29 mouse cellular contexts compared by ENCODE assay signal in the genomic region with DNA sequence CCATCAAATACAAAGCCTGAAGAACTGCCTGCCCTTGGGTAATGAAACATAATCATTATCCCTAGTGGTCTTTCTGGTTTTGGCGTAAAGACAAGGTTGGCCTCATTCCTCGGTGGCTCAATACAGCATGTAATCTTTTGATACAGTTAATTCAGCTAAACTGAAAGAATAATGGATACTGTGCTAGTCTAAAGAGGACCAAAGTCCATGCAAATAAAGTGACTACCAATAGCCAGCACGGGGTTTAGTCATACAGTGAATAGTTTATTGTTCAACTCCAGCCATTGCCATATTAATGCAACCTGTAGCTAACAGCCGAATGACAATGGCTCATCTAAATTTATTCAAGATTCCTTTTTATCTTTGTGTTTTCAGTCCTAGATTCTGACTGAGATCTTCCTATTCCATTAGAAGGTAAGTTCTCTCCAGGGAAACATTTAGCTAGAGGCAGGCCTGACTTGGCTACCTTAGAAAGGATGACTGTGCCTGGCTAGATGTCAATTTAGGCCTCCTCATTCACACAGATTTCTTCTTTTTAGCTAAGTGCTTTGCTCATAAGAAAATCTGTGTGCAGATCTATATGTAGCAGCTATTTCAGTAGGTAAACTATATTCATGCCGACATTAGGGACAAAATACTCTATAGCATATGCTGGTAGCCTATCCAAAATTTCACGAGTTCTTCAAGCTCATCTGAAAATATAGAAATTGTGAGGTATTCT.
DNase-seq lines count a peak whose midpoint lies in the region; ATAC-seq lines count a peak whose summit lies in the region.
"Had no signal": no experiment of that assay in that cellular context is flagged by ENCODE, and none has a peak within 500 bp of the region (broad histone marks: within the 10 kb centered on the region; RNA-seq: fewer than 3 reads in every experiment).

No protein-coding gene starts in this region.

- DNase-seq in frontal cortex, postnatal 10 days (ENCODE audit: low spot score in 2 of 2), result no peak
- DNase-seq in midbrain, embryonic 14.5 days, result peak; percentile 12
- DNase-seq in midbrain, embryonic 11.5 days (ENCODE audit: low spot score, missing footprints), result no peak
- DNase-seq in lung, postnatal 36 days, result no peak
- DNase-seq: adrenal gland, adult 8-10 months; cerebellum, adult 11 months; cerebellum, adult 9-10 months; cerebellum, postnatal 36 days; forebrain, postnatal 0 days; gastrocnemius, postnatal 36 days; heart, adult 2 months; kidney, adult 9 months; kidney, postnatal 14 days; liver, postnatal 0 days; right cerebral cortex, postnatal 25 days; thymus, adult 2 months; thymus, postnatal 36 days had no signal

- no peaks in the 10 kb centered on the region for H3K36me3 ChIP-seq in midbrain, embryonic 14.5 days (ENCODE audit: control insufficient read depth, insufficient read depth, low read length)
- H3K36me3 ChIP-seq in midbrain, embryonic 11.5 days (ENCODE audit: control insufficient read depth, insufficient read depth, low read length), result no peaks in the 10 kb centered on the region
- H3K36me3 ChIP-seq in stomach, embryonic 15.5 days, result no peaks in the 10 kb centered on the region
- no peaks in the 10 kb centered on the region for H3K36me3 ChIP-seq in kidney, embryonic 15.5 days
- H3K36me3 ChIP-seq: heart, embryonic 12.5 days; limb, embryonic 13.5 days; liver, embryonic 12.5 days had no signal

- H3K4me2 ChIP-seq in midbrain, embryonic 14.5 days (ENCODE audit: low read length), result no peak overlapping the region
- no peak overlapping the region for H3K4me2 ChIP-seq in midbrain, embryonic 11.5 days
- no peak overlapping the region for H3K4me2 ChIP-seq in stomach, embryonic 15.5 days
- H3K4me2 ChIP-seq in kidney, embryonic 15.5 days, result no peak overlapping the region
- H3K4me2 ChIP-seq: heart, embryonic 12.5 days; hindbrain, embryonic 14.5 days; limb, embryonic 13.5 days; liver, embryonic 12.5 days had no signal

- H3K9ac ChIP-seq in midbrain, embryonic 14.5 days (replicated peaks; ENCODE audit: low read length), result no peak overlapping the region
- no peak overlapping the region for H3K9ac ChIP-seq in midbrain, embryonic 11.5 days (ENCODE audit: low read length)
- no peak overlapping the region for H3K9ac ChIP-seq in stomach, embryonic 15.5 days
- no peak overlapping the region for H3K9ac ChIP-seq in kidney, embryonic 15.5 days
- H3K9ac ChIP-seq: forebrain, postnatal 0 days; heart, embryonic 12.5 days; hindbrain, embryonic 14.5 days; limb, embryonic 13.5 days; liver, embryonic 12.5 days; liver, postnatal 0 days had no signal

- 54% methylated on average over 6 of the region's 6 CpGs for WGBS in midbrain, embryonic 14.5 days
- WGBS in midbrain, embryonic 11.5 days, result 86% methylated on average over 6 of the region's 6 CpGs
- WGBS in stomach, embryonic 15.5 days, result 78% methylated on average over 6 of the region's 6 CpGs
- WGBS in kidney, embryonic 15.5 days, result 92% methylated on average over 6 of the region's 6 CpGs

- no peak overlapping the region for H3K4me3 ChIP-seq in midbrain, embryonic 14.5 days (replicated peaks; ENCODE audit: low read depth, low read length)
- H3K4me3 ChIP-seq in midbrain, embryonic 11.5 days (ENCODE audit: low read depth, low read length), result no peak overlapping the region
- no peak overlapping the region for H3K4me3 ChIP-seq in stomach, embryonic 15.5 days (replicated peaks)
- no peak overlapping the region for H3K4me3 ChIP-seq in kidney, embryonic 15.5 days (replicated peaks)
- H3K4me3 ChIP-seq: heart, adult 2 months; heart, embryonic 12.5 days; left cerebral cortex, adult 2 months; limb, embryonic 13.5 days; liver, embryonic 12.5 days had no signal

- H3K9me3 ChIP-seq in midbrain, embryonic 14.5 days (ENCODE audit: control insufficient read depth, low read length), result no peaks in the 10 kb centered on the region
- no peaks in the 10 kb centered on the region for H3K9me3 ChIP-seq in midbrain, embryonic 11.5 days (ENCODE audit: control insufficient read depth, low read length)
- H3K9me3 ChIP-seq in stomach, embryonic 15.5 days, result no peaks in the 10 kb centered on the region
- H3K9me3 ChIP-seq in kidney, embryonic 15.5 days (replicated peaks), result no peaks in the 10 kb centered on the region
- H3K9me3 ChIP-seq: heart, embryonic 12.5 days; limb, embryonic 13.5 days; liver, embryonic 12.5 days had no signal

- ATAC-seq in frontal cortex, adult (ENCODE audit: low TSS enrichment), result peak; percentile 60
- no peak for ATAC-seq in midbrain, embryonic 14.5 days (ENCODE audit: low FRiP score, low TSS enrichment)
- no peak for ATAC-seq in midbrain, embryonic 11.5 days (ENCODE audit: low FRiP score)
- ATAC-seq in stomach, embryonic 15.5 days (ENCODE audit: insufficient read depth, low FRiP score, low read depth), result peak; percentile 48; the same call in 1 of the 2 replicates
- no peak for ATAC-seq in kidney, embryonic 15.5 days (replicated peaks; ENCODE audit: low FRiP score)
- ATAC-seq: activated CD4-positive, CD25-positive, alpha-beta regulatory T cell, adult 4 months; CD4-positive, CD25-positive, alpha-beta regulatory T cell, adult 4 months; forebrain, postnatal 0 days; liver, embryonic 12.5 days; liver, postnatal 0 days; lung, postnatal 0 days; midbrain, embryonic 16.5 days had no signal

- H3K4me1 ChIP-seq in midbrain, embryonic 14.5 days (ENCODE audit: control insufficient read depth, insufficient read depth, low read length), result no peaks in the 10 kb centered on the region
- H3K4me1 ChIP-seq in midbrain, embryonic 11.5 days (ENCODE audit: control insufficient read depth, insufficient read depth, low read length), result no peaks in the 10 kb centered on the region
- H3K4me1 ChIP-seq in stomach, embryonic 15.5 days, result no peaks in the 10 kb centered on the region
- no peaks in the 10 kb centered on the region for H3K4me1 ChIP-seq in kidney, embryonic 15.5 days
- H3K4me1 ChIP-seq: heart, embryonic 12.5 days; limb, embryonic 13.5 days; liver, embryonic 12.5 days had no signal

- H3K27me3 ChIP-seq in midbrain, embryonic 14.5 days (ENCODE audit: control insufficient read depth, insufficient read depth, low read length), result no peaks in the 10 kb centered on the region
- no peaks in the 10 kb centered on the region for H3K27me3 ChIP-seq in midbrain, embryonic 11.5 days (ENCODE audit: control insufficient read depth, insufficient read depth, low read length)
- no peaks in the 10 kb centered on the region for H3K27me3 ChIP-seq in stomach, embryonic 15.5 days (replicated peaks)
- H3K27me3 ChIP-seq in kidney, embryonic 15.5 days, result no peaks in the 10 kb centered on the region
- H3K27me3 ChIP-seq: heart, embryonic 12.5 days; limb, embryonic 13.5 days; liver, embryonic 12.5 days had no signal

- no peak overlapping the region for H3K27ac ChIP-seq in midbrain, embryonic 14.5 days (replicated peaks; ENCODE audit: low read depth, low read length)
- H3K27ac ChIP-seq in midbrain, embryonic 11.5 days (ENCODE audit: low read depth, low read length), result no peak overlapping the region
- H3K27ac ChIP-seq in stomach, embryonic 15.5 days, result no peak overlapping the region
- H3K27ac ChIP-seq in kidney, embryonic 15.5 days, result no peak overlapping the region
- H3K27ac ChIP-seq: heart, adult 2 months; hindbrain, embryonic 14.5 days; left cerebral cortex, adult 2 months; limb, embryonic 13.5 days; liver, embryonic 12.5 days had no signal

Comparison
In these comparisons a context has a peak if more than half of its experiments do, and no peak if none do; other contexts are left out.
1. ATAC-seq: peak in frontal cortex, adult (single experiment) and stomach, embryonic 15.5 days (single experiment); none in midbrain, embryonic 14.5 days (single experiment), midbrain, embryonic 11.5 days (single experiment) and kidney, embryonic 15.5 days (single experiment).